Mouse (Mus musculus) liver, embryonic 14.5 days (tissue): ENCODE results near the gene Erv3. TPM values are rescaled to one million over a fixed set of nuclear protein-coding genes. Genes with fewer than 3 reads are reported as not detected.

Source experiments
- ATAC-seq: fragments of 200-750 bp; cut with Nextera tagmentation; 2 replicates; pipeline ENCODE4 v1.8.0; 2017; ENCODE audit warnings: moderate number of reproducible peaks, mild to moderate bottlenecking, moderate library complexity; ENCODE audit not compliant: insufficient read depth
- DNase-seq, 3 experiments: peaks; one replicate each; pipeline ENCODE4 v3.0.0-alpha.2; 2012 to 2013; ENCODE audit warnings: low read depth in 3 of 3, low spot score in 3 of 3
- H3K27ac ChIP-seq: fragments of 300-500 bp; sonication (generic); 2 replicates; pipeline ENCODE4 v1.5.1; 2014; ENCODE audit warnings: moderate library complexity, mild to moderate bottlenecking, control low read depth, inconsistent platforms
- H3K27me3 ChIP-seq: fragments of 300-500 bp; sonication (generic); 2 replicates; pipeline ENCODE4 v1.6.1; 2014; ENCODE audit warnings: mild to moderate bottlenecking, low read length, moderate library complexity; ENCODE audit not compliant: control insufficient read depth, insufficient read depth
- H3K36me3 ChIP-seq: fragments of 300-500 bp; sonication (generic); replicated peaks from 2 replicates; pipeline ENCODE4 v1.6.1; 2014; ENCODE audit warnings: low read depth; ENCODE audit not compliant: control insufficient read depth, insufficient read depth
- H3K4me1 ChIP-seq, 2 experiments: fragments of 200-500 bp in 1 of 2; fragments of 300-500 bp in 1 of 2; sonication (generic) in 1 of 2; replicated peaks; 2 replicates each; pipeline ENCODE4 v1.6.1; 2012 to 2014; ENCODE audit warnings: antibody characterized with exemption in 1 of 2, inconsistent platforms in 1 of 2, low read length in 1 of 2; ENCODE audit not compliant: control insufficient read depth in 2 of 2, insufficient read depth in 2 of 2
- H3K4me2 ChIP-seq: fragments of 300-500 bp; sonication (generic); 2 replicates; pipeline ENCODE4 v1.6.1; 2014; ENCODE audit warnings: low read depth, mild to moderate bottlenecking, control low read depth, moderate library complexity
- H3K4me3 ChIP-seq, 2 experiments: fragments of 200-500 bp in 1 of 2; fragments of 300-500 bp in 1 of 2; sonication (generic) in 1 of 2; 2 replicates each; pipeline ENCODE4 v1.5.1; 2012 to 2014; ENCODE audit warnings: low read depth in 2 of 2, low read length in 2 of 2, mild to moderate bottlenecking in 2 of 2, control low read depth in 1 of 2, inconsistent platforms in 1 of 2, moderate library complexity in 1 of 2; ENCODE audit not compliant: insufficient read depth in 1 of 2
- H3K9ac ChIP-seq: fragments of 300-500 bp; sonication (generic); replicated peaks from 2 replicates; pipeline ENCODE4 v1.6.1; 2014; ENCODE audit warnings: mild to moderate bottlenecking, control low read depth, moderate library complexity
- H3K9me3 ChIP-seq: fragments of 300-500 bp; sonication (generic); 2 replicates; pipeline ENCODE4 v1.6.1; 2016; ENCODE audit warnings: low read length, mixed read lengths; ENCODE audit not compliant: control insufficient read depth
- CTCF ChIP-seq: IDR thresholded peaks from 2 replicates; pipeline ENCODE4 v1.5.1; 2016; ENCODE audit warnings: antibody characterized with exemption, low read depth, control low read depth
- EP300 ChIP-seq: IDR thresholded peaks from 2 replicates; pipeline ENCODE4 v1.6.1; 2016; ENCODE audit warnings: antibody characterized with exemption, low read depth
- WGBS: fragments of 180-500 bp; shearing (Covaris S2); extraction: QIAGEN DNeasy Blood & Tissue Kit; methylation state at CpG from one replicate; pipeline ENCODE4 v1.1.7; 2014; ENCODE audit not compliant: insufficient replicate concordance; 5-methylcytosine and 5-hydroxymethylcytosine counted together
- polyA plus RNA-seq, 2 experiments: library from polyadenylated mRNA; depleted of rRNA in 1 of 2; stranded (reverse) in 1 of 2; unstranded in 1 of 2; fragments of >200 nt; fragmentation: Nextera tagmentation in 1 of 2; extraction: Ambion mirVana in 1 of 2; gene quantifications; 2 replicates each; pipeline versions ENCODE4 v1.2.1 to v1.2.3; 2012 to 2014

The Erv3 gene
- polyA plus RNA-seq, 2 experiments = 0.01 TPM; not detected in 1

DNA sequence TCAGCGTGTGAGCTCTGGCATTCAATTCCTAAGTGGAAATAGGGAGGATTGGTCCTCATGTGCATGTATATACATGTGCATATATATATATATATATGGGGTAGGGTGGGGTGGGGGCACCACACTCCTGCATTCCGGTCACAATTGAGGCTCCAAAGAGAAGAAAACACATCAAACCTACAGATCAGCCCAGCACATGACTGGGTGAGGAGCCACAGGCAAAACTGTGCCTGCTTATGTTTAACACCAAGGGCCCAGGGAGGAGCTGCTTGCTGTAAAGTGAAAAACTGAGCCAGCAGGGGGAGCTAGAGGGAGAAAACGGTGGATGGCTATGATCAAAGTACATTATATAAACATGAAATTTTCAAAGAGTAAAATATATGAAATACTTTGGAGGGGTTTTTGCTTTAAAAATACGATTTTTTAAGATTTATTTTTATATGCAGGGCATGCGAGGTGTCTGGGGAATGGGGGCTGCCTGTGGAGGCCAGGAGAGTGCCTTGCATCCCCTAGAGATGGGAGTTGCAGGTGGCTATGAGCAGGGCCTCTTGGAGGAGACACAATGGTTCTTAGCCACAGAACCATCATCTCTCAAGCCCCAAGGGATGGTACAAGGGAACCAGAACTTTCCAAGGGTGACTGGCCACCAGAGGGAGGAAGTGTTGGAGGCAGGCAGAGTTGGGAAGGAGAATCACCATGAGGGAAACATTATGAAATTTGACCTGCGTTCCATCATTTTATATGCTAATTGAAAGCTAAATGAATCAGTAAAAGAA is 38.4 kb downstream of the Erv3 start:
- TF ChIP-seq CTCF (peak; percentile 86), EP300 (no peak)
- H3K4me2 ChIP-seq = peak overlapping the region; percentile 70
- no peaks in the 10 kb centered on the region for H3K9me3 ChIP-seq
- peak overlapping the region; percentile 62 for H3K27ac ChIP-seq
- 22% methylated on average over 6 of the region's 6 CpGs for WGBS
- DNase-seq (peak; percentile 76 to 80 (median 77)), ATAC-seq (no peak)
- no peak overlapping the region for H3K4me3 ChIP-seq
- no peaks in the 10 kb centered on the region for H3K27me3 ChIP-seq
- no peaks in the 10 kb centered on the region for H3K36me3 ChIP-seq
- peaks cover 36 to 37% of the 10 kb centered on the region in 2 experiments for H3K4me1 ChIP-seq
- peak overlapping the region; percentile 42 for H3K9ac ChIP-seq

DNA sequence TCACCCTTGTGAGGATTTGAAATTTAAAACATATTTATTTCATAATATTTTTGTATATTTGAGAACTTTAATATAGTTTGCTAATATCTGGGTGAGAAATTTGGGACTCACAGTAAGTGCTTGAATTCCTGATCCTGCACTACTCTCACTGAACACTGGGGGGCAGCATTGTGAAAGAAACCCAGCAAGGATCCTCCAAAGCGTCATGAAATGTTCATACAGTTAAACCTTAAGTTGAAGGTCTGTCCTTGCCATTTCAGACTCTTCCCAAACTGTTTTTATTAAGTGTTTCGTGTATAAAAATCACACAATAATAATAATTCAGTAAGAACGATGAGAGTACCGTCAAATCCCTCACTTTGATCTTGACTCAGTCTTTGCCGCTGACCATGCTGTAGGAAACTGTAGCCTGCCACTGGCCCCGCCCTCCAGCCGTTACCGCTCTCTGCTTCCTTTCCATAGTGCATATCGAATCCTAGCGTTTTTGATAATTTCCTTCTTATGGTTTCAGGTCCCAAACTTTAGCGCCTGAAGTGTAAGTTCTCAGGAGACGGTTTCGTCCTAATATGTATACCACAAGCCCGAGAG is 39.4 kb downstream of the Erv3 start:
- peak overlapping the region; percentile 62 for H3K27ac ChIP-seq
- DNase-seq = peak; percentile 74 to 84 (median 74)
- peak; percentile 73 for ATAC-seq
- TF ChIP-seq CTCF = peak; percentile 86
- TF ChIP-seq EP300 = no peak
- peak overlapping the region; percentile 6 to 9; a peak in 1 of 4 replicates for H3K4me3 ChIP-seq
- H3K9me3 ChIP-seq = no peaks in the 10 kb centered on the region
- WGBS = 13% methylated on average over 14 of the region's 14 CpGs
- H3K4me2 ChIP-seq = peak overlapping the region; percentile 70
- H3K27me3 ChIP-seq = no peaks in the 10 kb centered on the region
- no peaks in the 10 kb centered on the region for H3K36me3 ChIP-seq
- peaks cover 26 to 28% of the 10 kb centered on the region in 2 experiments for H3K4me1 ChIP-seq
- peak overlapping the region; percentile 42 for H3K9ac ChIP-seq

DNA sequence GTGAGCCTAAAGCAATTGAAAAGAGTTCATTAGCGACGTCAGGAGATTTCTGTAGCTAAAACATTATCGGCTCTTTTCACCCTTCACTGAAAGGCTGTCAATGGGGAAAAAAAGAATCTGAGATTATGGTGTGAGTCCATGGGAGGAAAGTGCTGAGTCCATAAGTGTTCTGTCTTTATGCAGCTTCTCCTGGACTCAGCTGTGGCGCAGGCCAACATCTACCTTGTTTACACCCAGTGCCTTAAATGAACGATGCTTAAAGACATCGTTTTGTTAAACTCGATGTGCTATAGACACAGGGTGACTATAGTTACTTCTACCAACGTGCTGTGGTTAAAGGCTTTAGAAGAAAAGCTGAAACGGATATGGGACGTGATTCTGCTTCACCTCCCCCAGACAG is 45.2 kb downstream of the Erv3 start:
- Histone ChIP-seq H3K4me2 (no peak overlapping the region), H3K4me3 (no peak overlapping the region), H3K9me3 (no peaks in the 10 kb centered on the region), H3K27me3 (no peaks in the 10 kb centered on the region), H3K4me1 (no peaks in the 10 kb centered on the region), H3K36me3 (no peaks in the 10 kb centered on the region), H3K27ac (no peak overlapping the region), H3K9ac (no peak overlapping the region)
- TF ChIP-seq EP300 = no peak
- no peak for TF ChIP-seq CTCF
- WGBS = 69% methylated on average over 10 of the region's 10 CpGs
- ATAC-seq (no peak), DNase-seq (no peak)

DNA sequence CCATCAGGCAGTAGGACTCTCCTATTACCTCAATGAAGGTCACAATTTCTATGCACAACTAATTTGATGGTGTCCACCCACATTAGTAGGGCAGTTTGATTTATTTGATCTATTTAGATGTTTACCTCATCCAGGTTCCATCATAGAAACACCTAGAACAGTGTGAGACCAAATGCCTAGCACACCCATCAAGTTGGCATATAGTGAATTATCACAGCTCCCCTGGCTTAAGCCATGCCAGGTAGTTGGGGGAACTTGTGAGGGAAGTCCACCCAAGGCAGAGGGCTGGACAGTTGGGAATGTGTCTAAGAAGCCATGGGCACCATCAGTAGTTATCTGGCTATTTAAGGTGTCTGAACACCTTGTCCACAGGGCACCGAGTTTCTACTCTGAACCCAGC is 46.1 kb downstream of the Erv3 start:
- DNase-seq = no peak
- H3K4me3 ChIP-seq = no peak overlapping the region
- H3K9ac ChIP-seq = no peak overlapping the region
- no peaks in the 10 kb centered on the region for H3K9me3 ChIP-seq
- no peak overlapping the region for H3K4me2 ChIP-seq
- no peaks in the 10 kb centered on the region for H3K27me3 ChIP-seq
- no peak overlapping the region for H3K27ac ChIP-seq
- no peaks in the 10 kb centered on the region for H3K36me3 ChIP-seq
- TF ChIP-seq EP300 (no peak), CTCF (no peak)
- WGBS = 73% methylated on average over 1 of the region's 1 CpGs
- no peaks in the 10 kb centered on the region for H3K4me1 ChIP-seq
- ATAC-seq = no peak

DNA sequence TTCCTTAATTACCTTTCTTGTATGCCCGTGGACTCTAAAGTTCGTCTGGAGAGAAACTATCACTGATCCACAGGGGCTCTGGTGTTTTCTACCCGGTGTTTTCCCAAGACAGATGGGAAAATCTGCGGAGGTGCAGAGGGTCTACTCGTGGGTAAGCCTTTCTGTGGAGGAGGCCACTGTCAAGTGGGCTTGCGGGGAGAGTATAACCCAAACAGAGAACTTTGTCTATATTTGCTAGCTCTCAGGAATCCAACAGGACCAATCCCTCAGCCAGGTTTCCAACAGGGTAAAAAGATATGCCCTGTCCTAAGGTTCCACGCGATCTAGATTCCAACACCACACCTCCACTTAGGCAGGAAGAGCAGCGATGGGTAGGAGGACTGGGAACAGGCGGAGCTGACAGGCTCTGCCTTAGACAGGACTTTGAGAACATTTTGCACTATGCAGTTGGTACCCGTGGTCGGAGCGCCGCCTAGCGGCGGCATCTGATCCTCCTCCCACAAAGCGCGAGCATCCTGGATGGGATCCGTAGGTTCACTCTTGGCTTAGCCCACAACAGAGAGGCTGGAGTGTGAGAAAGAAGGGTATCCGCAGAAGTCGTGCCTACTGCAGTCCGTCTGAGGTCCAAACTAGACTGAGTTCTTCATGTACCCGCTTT is 46.9 kb downstream of the Erv3 start:
- TF ChIP-seq CTCF (peak; percentile 86), EP300 (no peak)
- no peaks in the 10 kb centered on the region for H3K4me1 ChIP-seq
- no peak overlapping the region for H3K27ac ChIP-seq
- no peak overlapping the region for H3K9ac ChIP-seq
- H3K4me2 ChIP-seq = no peak overlapping the region
- H3K27me3 ChIP-seq = no peaks in the 10 kb centered on the region
- no peaks in the 10 kb centered on the region for H3K36me3 ChIP-seq
- no peak for ATAC-seq
- peak in 1 of 3 experiments; percentile 30 for DNase-seq
- WGBS = 18% methylated on average over 23 of the region's 23 CpGs
- no peaks in the 10 kb centered on the region for H3K9me3 ChIP-seq
- no peak overlapping the region for H3K4me3 ChIP-seq
